Mouse (Mus musculus): ENCODE results near the gene Nr1d1.

DNA sequence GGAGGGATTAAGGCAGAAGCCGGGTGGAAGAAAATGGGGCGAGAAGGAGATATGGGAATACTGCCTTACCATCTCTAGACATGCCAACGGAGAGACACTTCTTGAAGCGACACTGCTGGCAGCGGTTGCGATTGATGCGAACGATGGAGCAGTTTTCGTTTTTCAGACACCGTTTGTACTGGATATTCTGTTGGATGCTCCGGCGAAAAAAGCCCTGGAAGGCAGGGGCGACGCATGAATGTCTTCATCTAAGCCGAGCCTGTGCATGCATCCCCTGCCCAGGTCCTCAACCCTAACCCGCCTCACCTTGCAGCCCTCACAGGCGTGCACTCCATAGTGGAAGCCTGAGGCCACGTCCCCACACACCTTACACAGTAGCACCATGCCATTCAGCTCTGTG is 4.0 kb downstream of the Nr1d1 start:
- TF ChIP-seq CTCF (IDR thresholded peaks at IDR 0.05; ENCODE audit: insufficient read depth, low read length) (no peak), POLR2A (IDR thresholded peaks at IDR 0.05; ENCODE audit: borderline replicate concordance, extremely low read depth, low read depth, low read length) (0 out of 2 replicates have a peak, but pooled peaks have one; percentile 17)
